Mouse (Mus musculus) brain, embryonic 14.5 days (tissue): Measurements from ENCODE around the gene Ndufaf2.

Source experiments
- CTCF ChIP-seq: fragments of 200-500 bp; IDR thresholded peaks from 2 replicates; pipeline ENCODE4 v1.5.1; 2012; ENCODE audit warnings: inconsistent platforms, mild to moderate bottlenecking, moderate library complexity, borderline replicate concordance; ENCODE audit not compliant: insufficient read depth, insufficient read length; ENCODE audit errors: extremely low read depth
- POLR2A ChIP-seq: fragments of 200-500 bp; IDR thresholded peaks from 2 replicates; pipeline ENCODE4 v1.6.1; 2012; ENCODE audit warnings: mild to moderate bottlenecking, inconsistent platforms, borderline replicate concordance; ENCODE audit not compliant: poor library complexity, insufficient read depth, insufficient read length, severe bottlenecking; ENCODE audit errors: extremely low read depth

- TF ChIP-seq CTCF (no peak), POLR2A (no peak)
These were observed 118.0 kb downstream of the Ndufaf2 start for GRCm38 (mm10) chr13:108040451-108040850.
